ENCODE assay signal across 23 mouse cellular contexts in the genomic region with DNA sequence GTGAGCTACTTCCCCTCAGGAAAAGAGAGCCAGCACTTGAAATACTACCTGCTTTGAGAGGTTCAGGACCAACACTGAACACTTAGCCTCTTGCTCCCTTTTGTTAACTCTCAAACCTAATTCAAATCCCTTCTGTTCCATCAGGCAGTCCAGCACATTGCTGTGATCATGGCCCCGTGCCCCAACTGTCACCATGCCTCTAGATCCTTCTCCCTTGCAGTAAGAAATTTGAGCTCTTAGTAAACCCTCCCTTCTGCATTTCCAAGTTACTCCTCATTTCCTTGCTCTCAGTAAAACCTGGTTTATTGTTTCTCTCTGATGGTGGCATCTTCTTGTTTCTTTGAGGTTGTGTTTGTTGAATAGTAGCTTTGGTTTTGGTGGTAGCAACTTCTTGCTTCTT.
"Had no signal": no experiment of that assay in that cellular context is flagged by ENCODE, and none has a peak within 500 bp of the region (broad histone marks: within the 10 kb centered on the region; RNA-seq: fewer than 3 reads in every experiment).

No protein-coding gene starts in this region.

- H3K27me3 ChIP-seq: heart, embryonic 13.5 days; heart, embryonic 15.5 days; hindbrain, embryonic 13.5 days; hindbrain, embryonic 15.5 days; limb, embryonic 13.5 days; limb, embryonic 15.5 days; liver, embryonic 12.5 days had no signal

- H3K4me1 ChIP-seq: heart, embryonic 10.5 days; heart, embryonic 13.5 days; heart, embryonic 15.5 days; hindbrain, embryonic 15.5 days; limb, embryonic 13.5 days; limb, embryonic 15.5 days; liver, embryonic 12.5 days had no signal

- H3K4me2 ChIP-seq: heart, embryonic 13.5 days; heart, embryonic 15.5 days; hindbrain, embryonic 13.5 days; hindbrain, embryonic 15.5 days; limb, embryonic 13.5 days; limb, embryonic 15.5 days; liver, embryonic 12.5 days had no signal

- H3K9ac ChIP-seq: forebrain, postnatal 0 days; heart, embryonic 13.5 days; heart, embryonic 15.5 days; hindbrain, embryonic 13.5 days; hindbrain, embryonic 15.5 days; limb, embryonic 13.5 days; limb, embryonic 15.5 days; liver, embryonic 12.5 days; liver, embryonic 14.5 days had no signal

- H3K27ac ChIP-seq: heart, embryonic 10.5 days; heart, embryonic 13.5 days; heart, embryonic 15.5 days; hindbrain, embryonic 13.5 days; hindbrain, embryonic 15.5 days; hindbrain, postnatal 0 days; limb, embryonic 13.5 days; limb, embryonic 15.5 days; liver, embryonic 12.5 days; liver, embryonic 14.5 days had no signal

- H3K9me3 ChIP-seq: heart, embryonic 10.5 days; heart, embryonic 13.5 days; heart, embryonic 15.5 days; hindbrain, embryonic 13.5 days; hindbrain, embryonic 15.5 days; limb, embryonic 15.5 days had no signal

- H3K4me3 ChIP-seq: heart, embryonic 10.5 days; heart, embryonic 13.5 days; heart, embryonic 15.5 days; hindbrain, embryonic 13.5 days; hindbrain, embryonic 15.5 days; limb, embryonic 13.5 days; limb, embryonic 15.5 days; liver, embryonic 12.5 days had no signal

- DNase-seq: forebrain, postnatal 0 days; gastrocnemius, postnatal 14 days; gastrocnemius, postnatal 36 days; heart, adult 18-20 months; heart, postnatal 14 days; heart, postnatal 36 days; kidney, adult 9 months; kidney, postnatal 14 days; kidney, postnatal 36 days; layer of hippocampus, adult 9-11 months; layer of hippocampus, postnatal 36 days; left cerebral cortex, postnatal 4 days had no signal

- H3K36me3 ChIP-seq: heart, embryonic 10.5 days; heart, embryonic 13.5 days; heart, embryonic 15.5 days; hindbrain, embryonic 15.5 days; limb, embryonic 13.5 days; limb, embryonic 15.5 days; liver, embryonic 12.5 days had no signal

- ATAC-seq: forebrain, postnatal 0 days; hindbrain, postnatal 0 days; intestine, embryonic 16.5 days; liver, embryonic 12.5 days had no signal
